Mouse (Mus musculus) ovary, adult 18-20 months (tissue): Measurements from ENCODE around the gene Phf3.
"Not testable (repeated sequence)": the region's sequence is repeated elsewhere in the genome, so short reads cannot be mapped to it uniquely, and the experiment has no call there.

ENCODE experiments used
- DNase-seq: peaks from one replicate; pipeline ENCODE4 v3.0.0; 2022; ENCODE audit warnings: low spot score, mixed read lengths

The Phf3 gene

GRCm38 (mm10) chr1:30770599-30770998, 103.1 kb downstream of the Phf3 start:
- DNase-seq = not testable (repeated sequence)

GRCm38 (mm10) chr1:30756794-30757193, 116.9 kb downstream of the Phf3 start:
- DNase-seq = no peak

GRCm38 (mm10) chr1:30755453-30756224, 118.1 kb downstream of the Phf3 start:
- DNase-seq = no peak
